Mouse (Mus musculus) liver, embryonic 15.5 days (tissue): ENCODE results near the gene Ralgapa1. TPM values are rescaled to one million over a fixed set of nuclear protein-coding genes. Genes with fewer than 3 reads are reported as not detected.
"Not testable (repeated sequence)": the region's sequence is repeated elsewhere in the genome, so short reads cannot be mapped to it uniquely, and the experiment has no call there.

Source experiments
- ATAC-seq: fragments of 200-750 bp; cut with Nextera tagmentation; 2 replicates; pipeline ENCODE4 v1.8.0; 2017; ENCODE audit warnings: moderate number of reproducible peaks, mild to moderate bottlenecking, moderate library complexity; ENCODE audit not compliant: insufficient read depth
- H3K27ac ChIP-seq: fragments of 300-500 bp; sonication (generic); replicated peaks from 2 replicates; pipeline ENCODE4 v1.5.1; 2015; ENCODE audit warnings: mild to moderate bottlenecking, inconsistent platforms
- H3K27me3 ChIP-seq: fragments of 300-500 bp; sonication (generic); 2 replicates; pipeline ENCODE4 v1.6.1; 2015; ENCODE audit warnings: mild to moderate bottlenecking, inconsistent platforms
- H3K36me3 ChIP-seq: fragments of 300-500 bp; sonication (generic); replicated peaks from 2 replicates; pipeline ENCODE4 v1.6.1; 2015; ENCODE audit warnings: moderate library complexity, mild to moderate bottlenecking, inconsistent platforms
- H3K4me1 ChIP-seq: fragments of 300-500 bp; sonication (generic); replicated peaks from 2 replicates; pipeline ENCODE4 v1.6.1; 2015; ENCODE audit warnings: inconsistent platforms
- H3K4me2 ChIP-seq: fragments of 300-500 bp; sonication (generic); 2 replicates; pipeline ENCODE4 v1.6.1; 2015; ENCODE audit warnings: moderate library complexity, mild to moderate bottlenecking, inconsistent platforms
- H3K4me3 ChIP-seq: fragments of 300-500 bp; sonication (generic); replicated peaks from 2 replicates; pipeline ENCODE4 v1.5.1; 2015; ENCODE audit warnings: mild to moderate bottlenecking, inconsistent platforms
- H3K9ac ChIP-seq: fragments of 300-500 bp; sonication (generic); 2 replicates; pipeline ENCODE4 v1.6.1; 2015; ENCODE audit warnings: moderate library complexity, mild to moderate bottlenecking, inconsistent platforms
- H3K9me3 ChIP-seq: fragments of 300-500 bp; sonication (generic); replicated peaks from 2 replicates; pipeline ENCODE4 v1.6.1; 2016; ENCODE audit warnings: inconsistent platforms
- WGBS: fragments of 180-500 bp; shearing (Covaris S2); methylation state at CpG from one replicate; pipeline ENCODE4 v1.1.7; 2015; ENCODE audit warnings: mixed read lengths; ENCODE audit not compliant: insufficient replicate concordance; 5-methylcytosine and 5-hydroxymethylcytosine counted together
- polyA plus RNA-seq: library from polyadenylated mRNA; unstranded; fragments of >200 nt; fragmentation: Nextera tagmentation; extraction: Ambion mirVana; gene quantifications from 2 replicates; pipeline ENCODE4 v1.2.1, GENCODE M21; 2015

Gene Ralgapa1
- polyA plus RNA-seq, 1 experiment from 2014 or later, result 3.2 TPM

GRCm38 (mm10) chr12:55798745-55799144 lies 22.2 kb downstream of the Ralgapa1 start:
- no peak overlapping the region for H3K9ac ChIP-seq
- 53% methylated on average over 4 of the region's 4 CpGs for WGBS
- no peak overlapping the region for H3K4me2 ChIP-seq
- no peaks in the 10 kb centered on the region for H3K9me3 ChIP-seq
- H3K27ac ChIP-seq, result no peak overlapping the region
- no peak for ATAC-seq
- no peaks in the 10 kb centered on the region for H3K27me3 ChIP-seq
- H3K4me1 ChIP-seq, result peaks cover 10% of the 10 kb centered on the region
- H3K36me3 ChIP-seq, result 0 out of 2 replicates have a peak, but pooled peaks cover 3% of the 10 kb centered on the region
- no peak overlapping the region for H3K4me3 ChIP-seq

GRCm38 (mm10) chr12:55797103-55797502 lies 23.9 kb downstream of the Ralgapa1 start:
- H3K27ac ChIP-seq, result no peak overlapping the region
- no peak overlapping the region for H3K4me2 ChIP-seq
- H3K27me3 ChIP-seq, result no peaks in the 10 kb centered on the region
- no peak for ATAC-seq
- 57% methylated on average over 3 of the region's 3 CpGs for WGBS
- 0 out of 2 replicates have a peak, but pooled peaks cover 3% of the 10 kb centered on the region for H3K36me3 ChIP-seq
- peaks cover 10% of the 10 kb centered on the region for H3K4me1 ChIP-seq
- H3K9ac ChIP-seq, result no peak overlapping the region
- no peaks in the 10 kb centered on the region for H3K9me3 ChIP-seq
- H3K4me3 ChIP-seq, result no peak overlapping the region

GRCm38 (mm10) chr12:55794485-55794884 lies 26.5 kb downstream of the Ralgapa1 start:
- not testable (repeated sequence) for H3K27me3 ChIP-seq, ATAC-seq, H3K9me3 ChIP-seq, H3K4me3 ChIP-seq, H3K36me3 ChIP-seq, H3K4me1 ChIP-seq, H3K9ac ChIP-seq, H3K27ac ChIP-seq, H3K4me2 ChIP-seq
- 61% methylated on average over 4 of the region's 4 CpGs for WGBS

- H3K27ac ChIP-seq, result no peak overlapping the region
- no peak overlapping the region for H3K4me2 ChIP-seq
- no peaks in the 10 kb centered on the region for H3K9me3 ChIP-seq
- H3K4me3 ChIP-seq, result no peak overlapping the region
- no peak overlapping the region for H3K9ac ChIP-seq
- peaks cover 13% of the 10 kb centered on the region; the same call in 1 of the 2 replicates for H3K36me3 ChIP-seq
- 47% methylated on average over 2 of the region's 2 CpGs for WGBS
- H3K4me1 ChIP-seq, result no peaks in the 10 kb centered on the region
- no peak for ATAC-seq
- no peaks in the 10 kb centered on the region for H3K27me3 ChIP-seq
Measured at GRCm38 (mm10) chr12:55785252-55785651, 35.7 kb downstream of the Ralgapa1 start.

GRCm38 (mm10) chr12:55782662-55783061 lies 38.3 kb downstream of the Ralgapa1 start:
- no peak overlapping the region for H3K4me3 ChIP-seq
- H3K4me1 ChIP-seq, result 0 out of 2 replicates have a peak, but pooled peaks cover 3% of the 10 kb centered on the region
- H3K4me2 ChIP-seq, result no peak overlapping the region
- no peaks in the 10 kb centered on the region for H3K9me3 ChIP-seq
- H3K36me3 ChIP-seq, result peaks cover 13% of the 10 kb centered on the region; the same call in 1 of the 2 replicates
- no peaks in the 10 kb centered on the region for H3K27me3 ChIP-seq
- no peak for ATAC-seq
- no peak overlapping the region for H3K27ac ChIP-seq
- H3K9ac ChIP-seq, result no peak overlapping the region
- WGBS, result 67% methylated on average over 3 of the region's 3 CpGs

GRCm38 (mm10) chr12:55778301-55778700 lies 42.7 kb downstream of the Ralgapa1 start:
- H3K27me3 ChIP-seq, result no peaks in the 10 kb centered on the region

GRCm38 (mm10) chr12:55777356-55777755 lies 43.6 kb downstream of the Ralgapa1 start:
- Histone ChIP-seq H3K4me3 (no peak overlapping the region), H3K27ac (no peak overlapping the region), H3K9me3 (no peaks in the 10 kb centered on the region), H3K9ac (no peak overlapping the region), H3K4me1 (0 out of 2 replicates have a peak, but pooled peaks cover 3% of the 10 kb centered on the region), H3K36me3 (peaks cover 7% of the 10 kb centered on the region; the same call in 1 of the 2 replicates), H3K4me2 (no peak overlapping the region), H3K27me3 (no peaks in the 10 kb centered on the region)
- no peak for ATAC-seq

More at GRCm38 (mm10) chr12:55778301-55778700, 42.7 kb downstream of the Ralgapa1 start:
- Histone ChIP-seq H3K4me1 (0 out of 2 replicates have a peak, but pooled peaks cover 3% of the 10 kb centered on the region), H3K27ac (no peak overlapping the region), H3K9ac (no peak overlapping the region), H3K4me2 (no peak overlapping the region), H3K36me3 (peaks cover 7% of the 10 kb centered on the region; the same call in 1 of the 2 replicates), H3K9me3 (no peaks in the 10 kb centered on the region), H3K4me3 (no peak overlapping the region)
- no peak for ATAC-seq
- 66% methylated on average over 2 of the region's 2 CpGs for WGBS

- ATAC-seq, result no peak
- Histone ChIP-seq H3K27ac (no peak overlapping the region), H3K4me2 (no peak overlapping the region), H3K9me3 (no peaks in the 10 kb centered on the region), H3K27me3 (no peaks in the 10 kb centered on the region), H3K4me1 (0 out of 2 replicates have a peak, but pooled peaks cover 3% of the 10 kb centered on the region), H3K9ac (no peak overlapping the region), H3K4me3 (no peak overlapping the region), H3K36me3 (peaks cover 10% of the 10 kb centered on the region; the same call in 1 of the 2 replicates)
- WGBS, result 53% methylated on average over 3 of the region's 3 CpGs
Measured at GRCm38 (mm10) chr12:55774316-55774715, 46.7 kb downstream of the Ralgapa1 start.

GRCm38 (mm10) chr12:55720319-55720718 lies 100.6 kb downstream of the Ralgapa1 start:
- no peak overlapping the region for H3K4me3 ChIP-seq
- no peak overlapping the region for H3K27ac ChIP-seq
- H3K36me3 ChIP-seq, result peaks cover 24% of the 10 kb centered on the region
- H3K4me1 ChIP-seq, result no peaks in the 10 kb centered on the region
- ATAC-seq, result no peak
- H3K9ac ChIP-seq, result no peak overlapping the region
- H3K4me2 ChIP-seq, result no peak overlapping the region
- 61% methylated on average over 1 of the region's 1 CpGs for WGBS
- no peaks in the 10 kb centered on the region for H3K9me3 ChIP-seq
- H3K27me3 ChIP-seq, result no peaks in the 10 kb centered on the region

GRCm38 (mm10) chr12:55705881-55706280 lies 115.1 kb downstream of the Ralgapa1 start:
- Histone ChIP-seq H3K27ac (no peak overlapping the region), H3K4me3 (no peak overlapping the region), H3K9ac (no peak overlapping the region), H3K4me1 (no peaks in the 10 kb centered on the region), H3K4me2 (no peak overlapping the region), H3K27me3 (no peaks in the 10 kb centered on the region), H3K36me3 (peaks cover 12% of the 10 kb centered on the region), H3K9me3 (no peaks in the 10 kb centered on the region)
- no peak for ATAC-seq
- 85% methylated on average over 4 of the region's 4 CpGs for WGBS

- no peaks in the 10 kb centered on the region for H3K9me3 ChIP-seq
- 0 out of 2 replicates have a peak, but pooled peaks cover 3% of the 10 kb centered on the region for H3K36me3 ChIP-seq
- no peaks in the 10 kb centered on the region for H3K27me3 ChIP-seq
- H3K9ac ChIP-seq, result no peak overlapping the region
- H3K4me3 ChIP-seq, result no peak overlapping the region
- no peaks in the 10 kb centered on the region for H3K4me1 ChIP-seq
- WGBS, result 73% methylated on average over 6 of the region's 6 CpGs
- H3K4me2 ChIP-seq, result no peak overlapping the region
- ATAC-seq, result no peak
- H3K27ac ChIP-seq, result no peak overlapping the region
Measured at GRCm38 (mm10) chr12:55666699-55667098, 154.3 kb downstream of the Ralgapa1 start.

GRCm38 (mm10) chr12:55663194-55663593 lies 157.8 kb downstream of the Ralgapa1 start:
- ATAC-seq, H3K9ac ChIP-seq, H3K4me3 ChIP-seq, H3K4me1 ChIP-seq, H3K4me2 ChIP-seq, H3K36me3 ChIP-seq, H3K9me3 ChIP-seq, H3K27me3 ChIP-seq, H3K27ac ChIP-seq: not testable (repeated sequence)
